Mouse (Mus musculus) 416B (cell line): ENCODE data around the gene Fcho2.
"Not testable (repeated sequence)": the region's sequence is repeated elsewhere in the genome, so short reads cannot be mapped to it uniquely, and the experiment has no call there.

Experiments used
- DNase-seq: peaks from one replicate; pipeline ENCODE4 v3.0.0; 2011; ENCODE audit warnings: low read depth

Gene Fcho2

GRCm38 (mm10) chr13:98815147-98815785, at the start of gene Fcho2:
Gene Fcho2 (minus strand): TSS chr13:98815449.
- DNase-seq: peak; percentile 98

GRCm38 (mm10) chr13:98855291-98855690, 40.0 kb upstream of the Fcho2 start:
- DNase-seq: no peak

- DNase-seq: no peak
Measured at GRCm38 (mm10) chr13:98845794-98846193, 30.5 kb upstream of the Fcho2 start.

GRCm38 (mm10) chr13:98836423-98837088, 21.3 kb upstream of the Fcho2 start:
- peak; percentile 64 for DNase-seq

GRCm38 (mm10) chr13:98835740-98836139, 20.5 kb upstream of the Fcho2 start:
- DNase-seq: no peak

GRCm38 (mm10) chr13:98834723-98835122, 19.5 kb upstream of the Fcho2 start:
- no peak for DNase-seq

GRCm38 (mm10) chr13:98834199-98834598, 18.9 kb upstream of the Fcho2 start:
- DNase-seq: no peak

GRCm38 (mm10) chr13:98832451-98833450, 17.5 kb upstream of the Fcho2 start:
- DNase-seq: peak; percentile 54

- not testable (repeated sequence) for DNase-seq
Measured at GRCm38 (mm10) chr13:98829026-98829425, 13.8 kb upstream of the Fcho2 start.

GRCm38 (mm10) chr13:98825574-98825973, 10.3 kb upstream of the Fcho2 start:
- no peak for DNase-seq

- no peak for DNase-seq
Measured at GRCm38 (mm10) chr13:98819094-98819493, 3.8 kb upstream of the Fcho2 start.

GRCm38 (mm10) chr13:98818205-98818604, 3.0 kb upstream of the Fcho2 start:
- DNase-seq: no peak

- DNase-seq: no peak
Measured at GRCm38 (mm10) chr13:98817766-98818165, 2.5 kb upstream of the Fcho2 start.

- DNase-seq: peak; percentile 61
Measured at GRCm38 (mm10) chr13:98816981-98817660, 1.9 kb upstream of the Fcho2 start.

- no peak for DNase-seq
Measured at GRCm38 (mm10) chr13:98816571-98816970, 1.3 kb upstream of the Fcho2 start.

GRCm38 (mm10) chr13:98814275-98815040, 791 bp downstream of the Fcho2 start:
- peak; percentile 52 for DNase-seq

GRCm38 (mm10) chr13:98813596-98814274, 1.5 kb downstream of the Fcho2 start:
- peak; percentile 55 for DNase-seq

GRCm38 (mm10) chr13:98813167-98813566, 2.1 kb downstream of the Fcho2 start:
- DNase-seq: no peak

GRCm38 (mm10) chr13:98812285-98812684, 3.0 kb downstream of the Fcho2 start:
- DNase-seq: peak; percentile 51

- peak; percentile 94 for DNase-seq
Measured at GRCm38 (mm10) chr13:98810143-98810542, 5.1 kb downstream of the Fcho2 start.
